Mouse (Mus musculus) ZHBTc4 (cell line): ENCODE measurements at regions not wholly inside any gene's neighbourhood (a gene's known extent, or its start where the extent isn't known, plus 50 kb on each side); places are given as distances from the start of the nearest gene placed in this dataset.

Source experiments
- DNase-seq: peaks from one replicate; pipeline ENCODE4 v3.0.0-alpha.2; 2011; ENCODE audit warnings: low read depth, low spot score

- DNase-seq = peak; percentile 13
These were observed 124.7 kb upstream of the Tank start for GRCm38 (mm10) chr2:61453490-61454281.

- DNase-seq = no peak
These were observed 125.8 kb upstream of the Tank start for GRCm38 (mm10) chr2:61452581-61452980.

- DNase-seq = no peak
These were observed 127.7 kb upstream of the Tank start for GRCm38 (mm10) chr2:61450731-61451130.

- DNase-seq = no peak
These were observed 141.8 kb upstream of the Tank start for GRCm38 (mm10) chr2:61436591-61436990.

GRCm38 (mm10) chr2:61407881-61408280, 170.5 kb upstream of the Tank start:
- DNase-seq = no peak

GRCm38 (mm10) chr2:61406104-61406751, 172.2 kb upstream of the Tank start:
- DNase-seq = no peak

- DNase-seq = no peak
These were observed 173.1 kb upstream of the Tank start for GRCm38 (mm10) chr2:61405261-61405660.

GRCm38 (mm10) chr2:61402588-61403487, 175.5 kb upstream of the Tank start:
- DNase-seq = peak; percentile 66

- peak; percentile 89 for DNase-seq
These were observed 176.5 kb upstream of the Tank start for GRCm38 (mm10) chr2:61401636-61402587.

- no peak for DNase-seq
These were observed 179.8 kb upstream of the Tank start for GRCm38 (mm10) chr2:61398633-61399032.

GRCm38 (mm10) chr2:61389622-61390021, 188.8 kb upstream of the Tank start:
- DNase-seq = no peak

- DNase-seq = no peak
These were observed 189.2 kb upstream of the Tank start for GRCm38 (mm10) chr2:61389207-61389606.

GRCm38 (mm10) chr2:61387561-61387960, 190.8 kb upstream of the Tank start:
- DNase-seq = no peak

GRCm38 (mm10) chr2:61386966-61387365, 191.4 kb upstream of the Tank start:
- DNase-seq = no peak

- DNase-seq = no peak
These were observed 193.9 kb upstream of the Tank start for GRCm38 (mm10) chr2:61384467-61384866.

- no peak for DNase-seq
These were observed 194.6 kb upstream of the Tank start for GRCm38 (mm10) chr2:61383744-61384295.

- DNase-seq = no peak
These were observed 199.3 kb upstream of the Tank start for GRCm38 (mm10) chr2:61379076-61379475.

- DNase-seq = no peak
These were observed 200.1 kb upstream of the Tank start for GRCm38 (mm10) chr2:61378297-61378696.

- no peak for DNase-seq
These were observed 200.6 kb upstream of the Tank start for GRCm38 (mm10) chr2:61377756-61378155.

GRCm38 (mm10) chr2:61362606-61363005, 215.8 kb upstream of the Tank start:
- no peak for DNase-seq

GRCm38 (mm10) chr2:61361394-61361793, 217.0 kb upstream of the Tank start:
- no peak for DNase-seq
